ENCODE assay signal across 33 mouse cellular contexts in genomic region chr14:32812429-32812828, GRCm38 (mm10). TPM values are rescaled to one million over a fixed set of nuclear protein-coding genes. Genes with fewer than 3 reads are reported as not detected.
DNase-seq lines count a peak whose midpoint lies in the region; ATAC-seq lines count a peak whose summit lies in the region.
"Had no signal": no experiment of that assay in that cellular context is flagged by ENCODE, and none has a peak within 500 bp of the region (broad histone marks: within the 10 kb centered on the region; RNA-seq: fewer than 3 reads in every experiment).

No protein-coding gene starts in this region.

- no peak overlapping the region for H3K4me3 ChIP-seq in heart, embryonic 10.5 days
- H3K4me3 ChIP-seq: forebrain, embryonic 10.5 days; heart, adult 2 months; heart, embryonic 13.5 days; hindbrain, embryonic 10.5 days; hindbrain, embryonic 13.5 days; intestine, embryonic 15.5 days had no signal

- H3K27ac ChIP-seq in heart, embryonic 10.5 days, result no peak overlapping the region
- H3K27ac ChIP-seq: forebrain, embryonic 10.5 days; heart, adult 2 months; heart, embryonic 13.5 days; hindbrain, embryonic 10.5 days; hindbrain, embryonic 13.5 days; intestine, embryonic 15.5 days had no signal

- no peaks in the 10 kb centered on the region for H3K9me3 ChIP-seq in heart, embryonic 10.5 days
- H3K9me3 ChIP-seq: forebrain, embryonic 10.5 days; heart, embryonic 13.5 days; hindbrain, embryonic 10.5 days; hindbrain, embryonic 13.5 days; intestine, embryonic 15.5 days had no signal

- ATAC-seq in granulocyte monocyte progenitor cell, adult 5-6 weeks (replicated peaks; ENCODE audit: poor library complexity, severe bottlenecking), result peak; percentile 73
- ATAC-seq: forebrain, embryonic 14.5 days; hindbrain, embryonic 16.5 days; intestine, embryonic 15.5 days; Patski had no signal

- H3K4me1 ChIP-seq in heart, embryonic 10.5 days, result peaks cover 19% of the 10 kb centered on the region
- H3K4me1 ChIP-seq: hindbrain, embryonic 10.5 days; intestine, embryonic 15.5 days had no signal

- DNase-seq in heart, adult 11 months, result peak; percentile 93
- DNase-seq in heart, embryonic 10.5 days (ENCODE audit: low spot score), result no peak
- peak; percentile 26 for DNase-seq in right cerebral cortex, postnatal 10 days (ENCODE audit: low spot score in 2 of 2)
- DNase-seq in right cerebral cortex, postnatal 14 days, result no peak
- DNase-seq in telencephalon, adult 2 months (ENCODE audit: low read depth, low spot score), result peak; percentile 15
- no peak for DNase-seq in retina, postnatal 1 day
- no peak for DNase-seq in ovary, postnatal 10 days (ENCODE audit: low spot score)
- DNase-seq: adrenal gland, postnatal 10 days; adrenal gland, postnatal 36 days; cerebellum, adult 11-12 months; cerebellum, adult 8-10 months; cerebellum, postnatal 10 days; cerebellum, postnatal 36 days; gastrocnemius, postnatal 14 days; kidney, adult 11 months had no signal

- 70% methylated on average over 6 of the region's 6 CpGs for whole genome bisulfite sequencing in heart, embryonic 10.5 days

- H3K27me3 ChIP-seq in heart, embryonic 10.5 days (ENCODE audit: insufficient read depth, poor library complexity, severe bottlenecking), result peaks cover 23% of the 10 kb centered on the region
- H3K27me3 ChIP-seq: heart, embryonic 13.5 days; hindbrain, embryonic 13.5 days; intestine, embryonic 15.5 days had no signal

- no peaks in the 10 kb centered on the region for H3K36me3 ChIP-seq in heart, embryonic 10.5 days
- H3K36me3 ChIP-seq: forebrain, embryonic 10.5 days; heart, embryonic 13.5 days; hindbrain, embryonic 10.5 days; hindbrain, embryonic 13.5 days; intestine, embryonic 15.5 days had no signal

RNA-seq across cellular contexts. Expression of gene Fam170b, which starts 21.3 kb away (rescaled TPM):
- polyA plus RNA-seq in heart, embryonic 10.5 days (2016; fragmentation: Nextera tagmentation; extraction: Ambion mirVana), result 0.09 TPM in 1 of 2 replicates, not detected in the other
- not detected in 2 replicates for total RNA-seq in granulocyte monocyte progenitor cell, adult 5-6 weeks (2014; fragmentation: Nextera tagmentation)
- total RNA-seq in granulocyte monocyte progenitor cell, adult 5-6 weeks (2017), result not detected in 2 replicates
- total RNA-seq: adrenal gland, postnatal 10 days; gastrocnemius, adult 18-20 months; gastrocnemius, postnatal 14 days; gastrocnemius, postnatal 4 days; heart, adult 2 months; heart, postnatal 25 days had no signal
- polyA plus RNA-seq: brain, embryonic 14.5 days; embryonic facial prominence, embryonic 11.5 days; embryonic facial prominence, embryonic 14.5 days; forebrain, embryonic 10.5 days; forebrain, embryonic 14.5 days; heart, embryonic 16.5 days; hindbrain, embryonic 10.5 days; hindbrain, embryonic 13.5 days; hindbrain, embryonic 16.5 days; Patski had no signal

RNA-seq across cellular contexts. Expression of gene Tmem273, which starts 26.7 kb away (rescaled TPM):
- 0.18 and 0.39 TPM in 2 replicates for polyA plus RNA-seq in heart, embryonic 10.5 days (2016; fragmentation: Nextera tagmentation; extraction: Ambion mirVana)
- 5.9 and 9.9 TPM in 2 replicates for total RNA-seq in granulocyte monocyte progenitor cell, adult 5-6 weeks (2014; fragmentation: Nextera tagmentation)
- 13.4 and 15.6 TPM in 2 replicates for total RNA-seq in granulocyte monocyte progenitor cell, adult 5-6 weeks (2017)
- total RNA-seq: ES-E14; gastrocnemius, adult 18-20 months had no signal
- polyA plus RNA-seq: Patski had no signal

RNA-seq across cellular contexts. Expression of gene Vstm4, which starts 44.1 kb away (rescaled TPM):
- polyA plus RNA-seq in heart, embryonic 10.5 days (2016; fragmentation: Nextera tagmentation; extraction: Ambion mirVana), result 6.1 and 9.5 TPM in 2 replicates
- not detected in 2 replicates for total RNA-seq in granulocyte monocyte progenitor cell, adult 5-6 weeks (2014; fragmentation: Nextera tagmentation)
- total RNA-seq in granulocyte monocyte progenitor cell, adult 5-6 weeks (2017), result not detected in 2 replicates
- polyA plus RNA-seq: Patski had no signal

Comparison
In these comparisons a context has a peak if more than half of its experiments do, and no peak if none do; other contexts are left out.
1. DNase-seq: peak in heart, adult 11 months (single experiment), right cerebral cortex, postnatal 10 days (2 of 2) and telencephalon, adult 2 months (single experiment); none in heart, embryonic 10.5 days (single experiment), right cerebral cortex, postnatal 14 days (single experiment), retina, postnatal 1 day (single experiment) and ovary, postnatal 10 days (single experiment).